Mouse (Mus musculus): Measurements from ENCODE around the gene Large1. TPM values are rescaled to one million over a fixed set of nuclear protein-coding genes. Genes with fewer than 3 reads are reported as not detected.
"Not testable (repeated sequence)": the region's sequence is repeated elsewhere in the genome, so short reads cannot be mapped to it uniquely, and the experiment has no call there.

Gene Large1
- polyA plus RNA-seq, 1 experiment from 2014 or later = 13.8 TPM

DNA sequence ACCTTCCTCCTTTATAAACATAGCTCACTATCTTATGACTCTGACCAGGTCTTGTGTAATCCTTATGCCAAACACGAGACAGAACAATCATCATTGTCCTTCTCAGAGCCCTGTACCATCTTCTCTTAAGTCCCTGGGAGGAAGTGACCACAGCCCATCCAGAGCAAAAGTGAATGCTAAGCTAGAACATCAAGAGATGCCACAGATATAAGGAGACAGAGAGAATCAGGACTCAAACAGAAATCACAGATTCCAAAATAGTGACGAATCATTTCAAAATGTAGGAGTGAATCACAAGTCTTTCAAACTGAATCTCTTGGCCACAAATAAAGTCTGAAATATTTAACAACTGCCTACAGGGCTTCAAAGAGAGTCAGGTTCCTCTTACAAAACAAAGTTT, 63.5 kb downstream of the Large1 start:
- Histone ChIP-seq H3K27me3 (no peaks in the 10 kb centered on the region), H3K9ac (no peak overlapping the region), H3K4me1 (no peaks in the 10 kb centered on the region), H3K4me3 (no peak overlapping the region), H3K36me3 (no peaks in the 10 kb centered on the region), H3K4me2 (replicated peaks) (no peak overlapping the region), H3K9me3 (replicated peaks) (no peaks in the 10 kb centered on the region), H3K27ac (no peak overlapping the region)
- ATAC-seq (ENCODE audit: low FRiP score) = no peak
- 92% methylated on average over 2 of the region's 2 CpGs for WGBS

DNA sequence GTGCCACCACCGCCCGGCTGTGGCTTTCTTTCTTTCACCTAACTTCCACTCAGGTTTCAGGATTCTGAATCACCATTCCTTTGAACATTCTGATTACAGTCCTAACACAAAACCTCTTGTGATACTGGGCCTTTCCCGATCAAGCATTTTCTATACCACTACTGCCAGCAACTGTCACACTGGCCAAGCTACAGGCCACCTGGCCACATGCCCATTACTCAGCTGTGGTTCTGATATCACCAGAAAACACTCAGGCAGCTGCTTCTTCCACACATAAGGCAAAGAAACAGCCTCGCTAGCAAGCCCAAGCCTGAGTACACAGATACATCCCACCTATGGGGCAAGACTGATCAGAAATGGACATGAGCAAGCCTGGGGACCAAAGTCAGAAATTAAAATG, 71.3 kb downstream of the Large1 start:
- Histone ChIP-seq H3K4me1 (no peaks in the 10 kb centered on the region), H3K9me3 (replicated peaks) (no peaks in the 10 kb centered on the region), H3K36me3 (no peaks in the 10 kb centered on the region), H3K27me3 (no peaks in the 10 kb centered on the region), H3K4me2 (replicated peaks) (no peak overlapping the region), H3K27ac (no peak overlapping the region), H3K4me3 (no peak overlapping the region), H3K9ac (no peak overlapping the region)
- WGBS = 90% methylated on average over 4 of the region's 4 CpGs
- ATAC-seq (ENCODE audit: low FRiP score) = no peak

DNA sequence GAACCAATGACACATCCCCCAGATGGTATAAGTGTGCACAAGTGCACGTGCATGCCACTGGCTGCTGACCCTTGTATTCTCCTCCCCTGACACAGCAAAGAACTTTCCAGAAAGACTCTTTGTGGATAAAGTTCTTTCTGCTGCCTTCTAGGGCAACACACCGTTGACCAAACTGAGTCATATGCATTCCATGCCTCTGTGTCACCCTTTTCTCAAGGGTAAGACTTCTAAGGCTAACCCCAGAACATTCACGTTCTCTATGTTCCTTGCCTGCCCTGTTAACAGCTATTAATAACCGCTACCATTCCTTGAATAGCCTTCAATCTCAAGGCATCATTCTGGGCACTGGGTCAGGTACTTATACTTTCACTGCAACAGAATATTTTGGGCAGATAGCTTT, 77.3 kb downstream of the Large1 start:
- Histone ChIP-seq H3K4me3 (no peak overlapping the region), H3K27me3 (no peaks in the 10 kb centered on the region), H3K27ac (no peak overlapping the region), H3K4me2 (replicated peaks) (no peak overlapping the region), H3K4me1 (no peaks in the 10 kb centered on the region), H3K9me3 (replicated peaks) (no peaks in the 10 kb centered on the region), H3K36me3 (no peaks in the 10 kb centered on the region), H3K9ac (no peak overlapping the region)
- WGBS = 97% methylated on average over 4 of the region's 4 CpGs
- ATAC-seq (ENCODE audit: low FRiP score) = no peak

DNA sequence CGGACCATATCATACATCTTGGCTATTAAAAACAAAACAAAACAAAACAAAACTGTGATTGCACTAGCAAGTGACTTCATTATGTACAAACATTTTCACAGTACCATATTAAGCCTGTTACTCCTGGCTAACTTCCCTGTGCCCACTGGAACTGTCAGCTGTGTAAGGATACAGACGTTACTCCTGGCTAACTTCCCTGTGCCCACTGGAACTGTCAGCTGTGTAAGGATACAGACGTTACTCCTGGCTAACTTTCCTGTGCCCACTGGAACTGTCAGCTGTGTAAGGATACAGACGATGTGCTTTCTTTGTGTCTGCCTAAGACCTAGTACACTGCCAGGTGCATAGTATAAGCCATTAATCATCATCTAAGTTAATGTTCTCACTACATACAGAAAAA, 77.9 kb downstream of the Large1 start:
- ATAC-seq (ENCODE audit: low FRiP score); H3K9ac ChIP-seq; H3K27ac ChIP-seq; H3K27me3 ChIP-seq; H3K36me3 ChIP-seq; H3K4me1 ChIP-seq; H3K4me3 ChIP-seq; H3K9me3 ChIP-seq (replicated peaks); H3K4me2 ChIP-seq (replicated peaks): not testable (repeated sequence)
- 84% methylated on average over 4 of the region's 4 CpGs for WGBS

DNA sequence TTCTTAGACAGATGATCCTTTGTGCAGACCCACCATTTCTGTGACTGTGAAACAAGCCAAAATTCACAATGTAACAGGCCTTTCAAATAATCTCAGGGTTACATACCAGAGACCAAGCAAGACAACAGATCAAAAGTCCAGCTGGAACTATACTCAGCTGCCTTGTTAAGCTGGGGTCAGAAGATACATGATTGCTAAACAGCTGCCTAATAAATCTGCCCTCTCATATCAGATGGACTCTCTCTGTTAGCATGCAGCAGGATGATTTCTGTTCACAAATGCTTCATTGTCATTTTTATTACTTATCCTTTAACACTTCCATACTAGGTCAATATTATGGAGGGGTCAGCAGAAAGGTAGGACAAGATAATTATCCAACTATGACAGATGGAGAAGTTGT, 80.2 kb downstream of the Large1 start:
- no peak overlapping the region for H3K9ac ChIP-seq
- ATAC-seq (ENCODE audit: low FRiP score) = no peak

DNA sequence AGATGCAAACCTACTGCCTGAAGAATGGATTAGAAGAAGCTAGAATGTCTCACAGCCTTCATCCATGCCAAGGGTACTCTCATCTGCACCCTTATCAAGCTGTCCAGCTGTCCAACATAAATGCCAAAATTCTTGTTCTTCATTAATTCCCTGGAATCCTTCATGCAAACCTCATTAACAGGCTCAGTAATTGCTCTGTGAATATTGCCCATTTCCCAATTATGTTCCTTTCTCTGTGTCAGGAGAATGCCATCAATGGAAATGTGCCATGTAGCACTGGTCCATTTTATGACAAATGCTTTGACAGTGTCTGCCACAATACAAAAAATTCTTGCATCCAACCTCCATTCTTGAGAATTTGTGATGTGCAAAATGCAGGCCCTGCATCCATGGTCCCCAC, 82.3 kb downstream of the Large1 start:
- Histone ChIP-seq H3K36me3 (no peaks in the 10 kb centered on the region), H3K27me3 (no peaks in the 10 kb centered on the region), H3K9ac (no peak overlapping the region), H3K27ac (no peak overlapping the region), H3K4me2 (replicated peaks) (no peak overlapping the region), H3K4me1 (no peaks in the 10 kb centered on the region), H3K9me3 (replicated peaks) (no peaks in the 10 kb centered on the region), H3K4me3 (no peak overlapping the region)
- ATAC-seq (ENCODE audit: low FRiP score) = no peak

More for the DNA sequence above, 80.2 kb downstream of the Large1 start:
- Histone ChIP-seq H3K36me3 (no peaks in the 10 kb centered on the region), H3K27me3 (no peaks in the 10 kb centered on the region), H3K27ac (no peak overlapping the region), H3K4me1 (no peaks in the 10 kb centered on the region), H3K4me2 (replicated peaks) (no peak overlapping the region), H3K9me3 (replicated peaks) (no peaks in the 10 kb centered on the region), H3K4me3 (no peak overlapping the region)

DNA sequence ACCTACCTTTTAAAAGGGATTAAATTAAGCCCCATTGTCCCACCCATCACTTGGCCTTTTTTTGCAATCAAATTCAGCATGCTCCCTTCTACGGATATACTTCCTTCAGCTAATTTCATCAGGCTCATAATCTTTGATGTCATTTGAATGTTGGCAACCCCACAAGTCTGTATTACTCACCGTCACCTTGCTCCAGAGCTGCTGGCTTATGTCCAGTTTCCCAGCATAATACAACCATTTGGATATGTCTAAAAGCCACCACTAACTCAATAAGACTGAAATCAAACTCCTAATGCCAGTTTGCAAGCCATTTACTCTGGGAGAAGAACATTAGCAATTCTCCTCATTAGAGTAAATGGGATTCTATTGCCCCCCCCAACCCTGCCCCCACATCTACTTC, 95.4 kb downstream of the Large1 start:
- Histone ChIP-seq H3K4me3 (no peak overlapping the region), H3K4me1 (no peaks in the 10 kb centered on the region), H3K4me2 (replicated peaks) (no peak overlapping the region), H3K36me3 (0 out of 2 replicates have a peak, but pooled peaks cover 3% of the 10 kb centered on the region), H3K27me3 (no peaks in the 10 kb centered on the region), H3K9ac (no peak overlapping the region), H3K27ac (no peak overlapping the region), H3K9me3 (replicated peaks) (no peaks in the 10 kb centered on the region)
- 93% methylated on average over 2 of the region's 2 CpGs for WGBS
- no peak for ATAC-seq (ENCODE audit: low FRiP score)

DNA sequence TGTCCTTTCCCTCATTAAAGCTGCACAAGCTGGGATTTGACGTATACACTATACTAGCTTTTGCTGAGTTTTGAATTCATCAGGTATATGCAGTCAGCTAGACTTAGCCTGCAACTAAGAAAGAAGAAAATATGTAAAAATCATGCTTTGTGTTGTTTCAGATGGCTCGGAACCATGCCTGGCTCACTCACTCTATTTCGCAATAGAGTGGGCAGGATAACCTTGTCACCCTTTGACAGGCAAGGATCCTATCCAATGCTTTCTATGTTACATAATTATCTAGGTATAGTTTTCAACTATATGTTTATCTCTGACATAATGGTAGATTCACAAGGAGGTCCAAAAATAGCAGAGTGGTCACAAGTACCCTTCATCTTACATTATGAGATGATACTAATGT, 109.2 kb downstream of the Large1 start:
- 97% methylated on average over 3 of the region's 3 CpGs for WGBS
- ATAC-seq (ENCODE audit: low FRiP score) = no peak
- no peak overlapping the region for H3K27ac ChIP-seq

DNA sequence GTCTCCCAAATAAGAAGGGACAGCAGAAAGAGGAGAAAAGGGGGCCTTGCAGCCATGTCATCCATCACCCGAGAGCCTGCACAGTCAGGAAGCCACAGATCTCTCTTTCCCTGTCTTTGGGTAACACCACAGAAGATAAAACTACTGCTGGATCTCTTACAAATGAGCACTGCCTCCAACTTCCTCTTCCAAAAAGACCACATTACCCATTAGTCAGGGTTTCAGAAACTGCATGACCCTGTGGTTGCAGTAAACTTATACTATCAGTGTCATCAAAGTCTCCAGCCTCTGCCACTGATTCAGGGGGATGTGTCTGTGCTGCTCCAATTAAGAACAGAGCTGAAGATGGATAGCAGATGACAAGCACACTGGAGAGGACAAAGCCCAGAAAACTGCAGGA, 111.3 kb downstream of the Large1 start:
- 68% methylated on average over 1 of the region's 1 CpGs for WGBS
- Histone ChIP-seq H3K4me2 (replicated peaks) (no peak overlapping the region), H3K9ac (no peak overlapping the region), H3K9me3 (replicated peaks) (0 out of 2 replicates have a peak, but pooled peaks cover 11% of the 10 kb centered on the region), H3K4me3 (no peak overlapping the region), H3K4me1 (no peaks in the 10 kb centered on the region), H3K36me3 (peaks cover 4% of the 10 kb centered on the region; the same call in 1 of the 2 replicates), H3K27me3 (no peaks in the 10 kb centered on the region), H3K27ac (no peak overlapping the region)
- no peak for ATAC-seq (ENCODE audit: low FRiP score)

More for the DNA sequence above, 109.2 kb downstream of the Large1 start:
- H3K27me3 ChIP-seq = no peaks in the 10 kb centered on the region
- H3K9me3 ChIP-seq (replicated peaks) = 0 out of 2 replicates have a peak, but pooled peaks cover 11% of the 10 kb centered on the region
- H3K9ac ChIP-seq = no peak overlapping the region
- H3K4me2 ChIP-seq (replicated peaks) = no peak overlapping the region
- H3K4me1 ChIP-seq = no peaks in the 10 kb centered on the region
- H3K36me3 ChIP-seq = peaks cover 4% of the 10 kb centered on the region; the same call in 1 of the 2 replicates
- H3K4me3 ChIP-seq = no peak overlapping the region

DNA sequence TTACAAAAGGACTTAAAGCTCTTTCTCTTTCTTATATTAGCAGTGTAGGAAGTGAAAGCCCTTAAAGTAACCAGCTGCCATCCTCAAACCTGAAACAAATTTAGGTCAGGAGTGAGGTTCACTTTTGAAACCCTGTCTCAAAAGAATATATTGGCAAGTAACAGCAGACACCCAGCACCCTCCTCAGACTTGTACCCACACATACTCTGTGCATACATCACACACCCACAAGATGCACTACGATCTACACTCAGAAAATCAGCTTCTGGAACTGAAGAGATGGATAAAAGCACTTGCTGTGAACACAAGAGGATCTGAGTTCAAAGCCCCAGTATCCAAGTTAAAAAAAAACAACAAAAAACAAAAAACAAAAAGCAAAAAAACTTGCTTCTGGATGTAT, 119.1 kb downstream of the Large1 start:
- Histone ChIP-seq H3K27ac (no peak overlapping the region), H3K4me3 (no peak overlapping the region), H3K4me1 (no peaks in the 10 kb centered on the region), H3K9me3 (replicated peaks) (no peaks in the 10 kb centered on the region), H3K36me3 (no peaks in the 10 kb centered on the region), H3K4me2 (replicated peaks) (no peak overlapping the region), H3K9ac (no peak overlapping the region), H3K27me3 (no peaks in the 10 kb centered on the region)
- 88% methylated on average over 1 of the region's 1 CpGs for WGBS
- no peak for ATAC-seq (ENCODE audit: low FRiP score)

DNA sequence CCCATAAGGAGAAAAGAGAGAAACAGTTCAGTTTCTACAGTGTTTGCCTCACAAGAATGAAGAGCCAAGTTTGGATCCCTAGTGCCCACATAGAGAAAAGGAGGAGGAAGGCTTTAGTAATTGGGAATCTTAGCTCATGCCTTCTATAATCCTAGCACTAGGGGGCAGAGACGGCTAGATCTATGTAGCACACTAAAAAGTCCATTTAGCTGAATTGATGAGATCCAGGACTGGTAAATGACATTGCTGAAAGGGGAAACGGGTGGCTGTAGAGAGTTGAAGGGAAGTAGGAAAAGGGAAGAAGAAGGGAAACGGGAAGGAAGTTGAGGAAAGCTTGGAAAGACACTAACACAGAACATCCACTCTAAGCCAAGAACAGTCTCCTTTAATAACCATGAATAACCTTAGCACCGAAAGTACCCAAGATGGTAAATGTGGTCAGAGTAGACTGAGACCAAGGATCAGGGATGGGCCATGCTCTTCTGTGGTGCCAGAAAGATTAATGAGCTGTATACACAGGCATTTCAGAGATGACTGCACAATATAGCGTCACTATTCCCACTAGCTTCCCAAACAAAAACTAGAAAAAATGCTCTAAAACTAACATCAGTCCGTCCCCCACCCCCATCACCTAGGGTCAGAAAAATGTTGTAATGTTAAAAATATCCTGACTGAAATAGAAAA, 119.8 kb downstream of the Large1 start:
- Histone ChIP-seq H3K27me3 (no peaks in the 10 kb centered on the region), H3K9ac (no peak overlapping the region), H3K36me3 (no peaks in the 10 kb centered on the region), H3K4me3 (no peak overlapping the region), H3K27ac (no peak overlapping the region), H3K4me1 (no peaks in the 10 kb centered on the region), H3K4me2 (replicated peaks) (no peak overlapping the region), H3K9me3 (replicated peaks) (no peaks in the 10 kb centered on the region)
- WGBS = 61% methylated on average over 6 of the region's 6 CpGs
- ATAC-seq (ENCODE audit: low FRiP score) = peak; percentile 69

DNA sequence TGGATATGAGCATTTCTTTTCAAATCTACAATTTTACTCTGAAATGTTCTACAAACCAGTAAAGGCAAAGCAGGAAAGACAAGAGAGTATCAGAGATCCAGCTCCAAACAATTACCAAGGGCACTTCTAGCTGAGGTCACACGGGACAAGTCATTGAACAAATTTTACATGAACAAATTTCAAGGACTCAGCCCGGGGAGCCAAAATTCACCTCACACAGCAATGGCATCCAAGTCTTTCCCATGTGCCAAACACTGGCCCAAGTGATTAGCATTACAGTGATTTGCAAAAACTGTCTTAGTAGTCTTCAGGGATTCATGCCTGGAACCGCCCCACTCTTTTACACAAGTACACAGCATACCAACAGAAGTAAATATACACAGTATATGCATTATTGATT, 126.5 kb downstream of the Large1 start:
- 89% methylated on average over 3 of the region's 3 CpGs for WGBS
- Histone ChIP-seq H3K27me3 (no peaks in the 10 kb centered on the region), H3K4me2 (replicated peaks) (no peak overlapping the region), H3K4me3 (no peak overlapping the region), H3K27ac (no peak overlapping the region), H3K9ac (no peak overlapping the region), H3K4me1 (no peaks in the 10 kb centered on the region), H3K9me3 (replicated peaks) (no peaks in the 10 kb centered on the region), H3K36me3 (no peaks in the 10 kb centered on the region)
- ATAC-seq (ENCODE audit: low FRiP score) = no peak

DNA sequence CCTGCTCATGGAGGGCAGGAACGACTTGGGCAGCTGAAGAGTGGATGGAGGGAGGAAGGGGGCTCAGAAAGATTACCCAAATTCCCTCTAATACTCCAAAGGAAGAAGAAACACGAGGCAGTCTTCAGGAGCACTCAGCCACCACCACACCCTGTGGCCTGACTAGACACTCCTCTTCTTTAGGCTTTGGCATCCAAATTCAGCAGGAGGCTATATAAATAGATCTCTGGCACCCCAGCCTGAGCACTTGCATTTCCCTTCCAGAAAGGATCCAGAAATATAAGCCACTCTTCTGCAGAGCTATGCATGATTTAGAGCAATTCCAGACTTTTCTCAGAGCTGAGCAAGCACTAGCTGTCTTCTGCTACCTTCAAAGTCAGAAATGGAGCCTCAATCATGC, 127.7 kb downstream of the Large1 start:
- 69% methylated on average over 2 of the region's 2 CpGs for WGBS
- Histone ChIP-seq H3K27me3 (no peaks in the 10 kb centered on the region), H3K27ac (no peak overlapping the region), H3K4me1 (no peaks in the 10 kb centered on the region), H3K36me3 (no peaks in the 10 kb centered on the region), H3K9ac (no peak overlapping the region), H3K4me3 (no peak overlapping the region), H3K9me3 (replicated peaks) (no peaks in the 10 kb centered on the region), H3K4me2 (replicated peaks) (no peak overlapping the region)
- no peak for ATAC-seq (ENCODE audit: low FRiP score)

All from hindbrain, embryonic 12.5 days (tissue).